Mouse (Mus musculus): ENCODE data around the gene Taok1.
"Not testable (repeated sequence)": the region's sequence is repeated elsewhere in the genome, so short reads cannot be mapped to it uniquely, and the experiment has no call there.

Gene Taok1

DNA sequence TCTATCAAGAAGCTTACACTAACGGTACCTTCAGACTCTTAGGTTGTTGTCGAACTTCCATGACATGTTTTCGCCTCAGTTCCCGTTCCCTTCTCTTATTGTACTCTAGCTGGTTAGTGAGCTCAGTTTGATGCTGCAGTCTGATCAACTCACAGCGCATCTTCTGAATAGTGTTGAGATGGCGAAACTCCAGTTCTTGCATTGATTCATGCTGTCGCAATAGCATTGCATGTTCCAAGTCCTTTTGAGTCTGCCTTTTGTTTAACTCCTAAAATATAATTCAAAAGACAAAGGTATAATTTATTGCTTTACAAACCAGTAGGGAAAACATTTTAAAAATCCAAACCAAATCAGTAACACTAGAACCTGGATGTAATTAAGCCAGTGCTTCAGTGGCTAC, 62.4 kb downstream of the Taok1 start:
- DNase-seq, result no peak

DNA sequence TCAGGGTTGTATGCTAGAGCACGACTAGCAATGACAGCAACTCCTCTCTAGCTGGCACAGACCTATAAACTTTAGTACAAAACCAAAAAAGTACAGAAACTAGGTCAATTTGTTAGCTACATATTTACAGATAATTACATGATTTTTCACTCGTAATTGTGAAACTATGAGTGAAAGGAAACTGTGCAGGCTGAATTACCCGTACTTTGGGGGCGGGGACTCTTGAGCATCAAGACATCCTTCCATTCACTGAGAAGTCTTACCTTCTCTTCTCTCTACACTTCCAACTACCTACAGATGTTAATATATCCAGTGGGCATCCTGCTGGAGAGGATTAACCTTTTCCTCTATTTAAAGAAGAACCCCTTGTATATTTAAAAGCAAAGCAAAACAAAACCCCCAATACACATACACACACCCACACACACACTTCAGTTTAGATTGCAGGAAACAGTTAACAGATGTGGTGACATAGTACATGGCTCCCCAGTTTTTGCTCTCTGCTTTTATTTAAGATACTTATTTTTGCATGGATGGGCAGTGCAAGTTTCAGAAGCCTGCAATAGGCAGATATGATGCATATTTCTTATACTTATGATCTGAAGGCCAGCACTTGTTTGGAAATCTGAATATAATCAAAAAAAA, 75.3 kb downstream of the Taok1 start:
- no peak for DNase-seq

DNA sequence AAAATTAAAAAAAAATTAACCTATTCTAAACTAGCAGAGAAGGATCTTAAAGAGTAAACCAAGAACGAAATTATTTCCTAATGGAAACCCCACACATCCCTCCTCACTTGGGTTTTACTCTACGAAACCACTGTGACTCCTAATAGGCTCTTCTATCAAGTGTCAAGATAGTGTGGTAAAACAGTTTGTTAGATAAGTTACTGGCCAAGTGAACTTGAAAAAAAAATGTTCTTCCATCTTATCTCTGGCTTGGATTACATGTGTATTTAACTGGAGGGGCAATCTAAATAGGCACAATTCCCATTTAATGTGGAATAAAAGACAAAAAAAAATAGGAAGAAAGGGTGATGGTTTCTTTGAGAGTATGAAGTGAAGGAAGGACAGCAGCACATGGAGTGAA, 76.8 kb downstream of the Taok1 start:
- no peak for DNase-seq

DNA sequence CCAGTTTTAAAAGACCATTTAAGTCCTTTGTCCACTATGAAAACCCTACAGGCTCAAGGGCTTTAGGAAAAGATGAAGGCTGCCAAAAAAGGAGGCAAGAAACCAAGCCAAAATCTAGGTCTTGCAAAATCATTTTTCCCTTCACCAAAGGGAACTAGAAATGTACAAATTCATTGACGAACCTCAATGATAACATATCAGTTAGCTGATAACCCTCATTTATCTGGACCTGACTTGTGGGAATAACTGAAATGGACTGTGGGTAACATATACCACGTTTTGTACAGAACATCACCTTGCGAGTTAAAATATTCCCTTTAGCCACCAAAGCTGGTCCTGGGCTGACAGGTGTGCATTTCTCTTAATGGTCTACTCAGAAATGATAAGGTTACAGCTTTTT, 78.0 kb downstream of the Taok1 start:
- DNase-seq, result no peak

DNA sequence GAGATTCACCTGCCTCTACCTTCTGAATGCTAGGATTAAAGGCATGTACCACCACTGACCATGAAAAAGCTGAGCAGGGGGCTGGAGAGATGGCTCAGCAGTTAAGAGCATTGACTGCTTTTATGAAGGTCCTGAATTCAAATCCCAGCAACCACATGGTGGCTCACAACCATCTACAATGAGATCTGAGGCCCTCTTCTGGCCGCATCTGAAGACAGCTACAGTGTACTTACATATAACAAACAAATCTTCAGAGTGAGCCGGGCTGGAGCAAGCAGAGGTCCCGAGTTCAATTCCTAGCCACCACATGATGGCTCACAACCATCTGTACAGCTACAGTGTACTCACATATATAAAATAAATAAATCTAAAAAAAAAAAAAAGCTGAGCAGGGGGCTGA, 79.2 kb downstream of the Taok1 start:
- not testable (repeated sequence) for DNase-seq

DNA sequence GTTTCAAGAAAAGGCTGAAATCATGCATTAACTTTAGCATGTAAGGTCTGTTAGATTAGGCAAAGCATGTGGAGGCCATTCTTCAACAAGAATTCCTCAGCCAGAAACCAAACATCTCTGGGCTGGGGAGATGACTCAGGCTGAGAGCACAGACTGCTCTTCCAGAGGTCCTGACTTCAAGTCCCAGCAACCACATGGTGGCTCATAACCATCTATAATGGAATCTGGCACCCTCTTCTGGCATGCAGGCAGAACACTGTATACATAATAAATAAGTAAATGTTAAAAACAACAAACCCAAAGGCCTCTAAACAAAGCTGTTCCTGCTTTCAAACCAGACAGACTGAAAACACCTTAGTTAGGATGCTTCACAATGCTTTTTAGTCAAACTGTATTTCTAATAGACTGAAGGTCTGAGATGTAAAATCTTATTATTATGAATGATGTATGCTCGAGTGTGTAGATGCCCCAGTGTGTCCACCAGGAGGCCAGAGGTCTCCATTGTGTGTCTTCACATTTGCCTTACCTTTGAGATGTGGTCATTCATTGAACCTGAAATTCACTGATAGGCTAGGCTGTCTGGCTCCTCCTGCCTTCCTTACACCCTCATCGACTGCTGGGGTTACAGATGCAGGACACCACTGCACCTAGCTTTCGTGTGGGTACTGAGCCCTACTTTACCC, 81.7 kb downstream of the Taok1 start:
- DNase-seq, result no peak

DNA sequence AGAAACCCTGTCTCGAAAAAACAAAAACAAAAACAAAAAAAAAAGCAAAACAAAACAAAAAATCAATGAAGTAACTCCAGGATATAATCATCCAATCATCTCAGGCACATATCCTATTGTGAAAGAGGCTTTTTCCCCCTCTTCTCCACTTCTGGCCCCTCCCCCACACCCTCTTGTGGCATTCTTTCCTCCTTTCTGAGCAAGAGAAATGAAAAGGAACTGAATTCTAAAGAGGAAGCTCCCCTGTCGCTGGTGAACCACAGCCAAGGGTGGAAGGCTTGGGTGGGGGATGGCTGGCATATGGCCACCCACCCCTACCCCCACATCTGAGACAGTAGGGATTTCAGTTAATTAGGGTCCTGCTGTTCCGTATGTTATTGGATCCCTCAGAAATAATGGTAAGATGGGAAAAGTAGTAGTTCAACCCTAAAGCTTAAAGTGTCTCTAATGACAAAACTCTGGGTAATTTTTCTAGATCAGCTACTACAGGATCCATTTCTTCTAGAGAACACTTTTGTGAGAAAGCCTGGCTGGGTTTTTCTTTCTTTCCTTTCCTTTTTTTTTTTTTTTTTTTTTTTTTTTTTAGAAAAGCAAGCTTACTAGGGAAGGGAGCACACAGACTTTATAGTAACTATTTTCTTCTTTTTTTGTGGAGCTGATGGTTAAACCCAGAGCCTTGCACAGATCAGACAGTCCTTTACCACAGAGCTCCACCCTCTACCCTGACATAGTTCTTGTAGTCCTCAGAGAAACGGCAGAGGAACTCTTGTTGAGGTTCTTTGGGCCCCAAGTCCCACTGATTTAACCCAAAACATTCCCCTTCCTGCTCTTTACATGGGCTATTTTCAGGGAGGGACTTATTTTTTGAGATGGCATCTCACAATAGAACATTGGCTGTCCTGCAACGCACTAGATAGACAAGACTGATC, 86.8 kb downstream of the Taok1 start:
- no peak for DNase-seq

DNA sequence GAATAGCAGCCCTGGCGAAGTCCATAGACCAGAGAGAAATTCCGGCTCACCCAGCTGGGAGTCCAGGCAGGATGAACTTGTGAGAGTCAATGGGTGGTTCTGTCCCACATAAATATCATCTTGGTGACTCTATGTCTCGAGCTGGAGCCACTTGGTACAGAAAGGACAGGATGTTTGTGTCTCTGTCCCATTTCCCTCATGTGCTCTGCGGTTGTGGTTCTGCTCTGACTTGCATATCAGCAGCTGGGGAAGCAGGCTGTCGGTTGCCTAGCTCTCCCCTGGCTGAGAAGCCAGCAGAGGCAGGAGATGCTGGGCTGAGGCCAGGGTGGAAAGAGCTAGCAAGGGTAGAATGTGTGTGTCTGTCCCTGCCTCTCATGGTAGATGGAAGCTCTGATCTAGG, 88.6 kb downstream of the Taok1 start, which contains the start of gene Gm10392:
Gene Gm10392 (minus strand): TSS at position 156 of the 400 bp plus-strand sequence.
- no peak for DNase-seq

DNA sequence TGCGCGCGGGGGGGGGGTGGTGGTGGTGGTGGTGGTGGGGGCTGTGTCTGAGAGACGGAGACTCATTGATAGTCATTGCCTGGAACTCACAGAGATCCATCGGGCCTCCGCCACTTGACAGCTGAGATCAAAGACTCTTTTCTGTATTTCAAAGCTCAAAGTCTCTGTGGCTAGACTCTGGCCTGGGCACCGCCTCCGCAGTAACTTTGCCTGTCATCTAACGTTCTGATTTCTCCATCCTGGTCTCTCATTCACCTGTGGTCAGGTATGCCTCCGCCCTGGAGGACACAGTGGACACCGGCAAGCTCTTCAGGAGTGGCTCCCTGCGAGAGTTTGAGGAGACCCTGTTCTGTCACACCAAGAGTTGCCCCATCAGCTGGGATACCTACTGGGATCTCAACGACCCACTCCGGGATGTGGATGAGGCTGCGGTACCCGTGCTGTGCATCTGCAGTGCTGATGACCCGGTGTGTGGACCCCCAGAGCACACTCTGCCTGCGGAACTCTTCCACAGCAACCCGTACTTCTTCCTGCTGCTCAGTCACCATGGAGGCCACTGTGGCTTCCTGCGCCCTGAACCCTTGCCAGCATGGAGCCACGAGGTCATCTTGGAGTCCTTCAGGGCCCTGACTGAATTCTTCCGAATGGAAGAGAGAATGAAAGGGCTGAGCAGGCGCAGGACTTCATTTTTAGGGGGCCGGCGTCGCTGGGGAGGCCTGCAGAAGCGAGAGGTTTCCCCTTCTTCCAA, 89.4 kb downstream of the Taok1 start:
- DNase-seq, result no peak

DNA sequence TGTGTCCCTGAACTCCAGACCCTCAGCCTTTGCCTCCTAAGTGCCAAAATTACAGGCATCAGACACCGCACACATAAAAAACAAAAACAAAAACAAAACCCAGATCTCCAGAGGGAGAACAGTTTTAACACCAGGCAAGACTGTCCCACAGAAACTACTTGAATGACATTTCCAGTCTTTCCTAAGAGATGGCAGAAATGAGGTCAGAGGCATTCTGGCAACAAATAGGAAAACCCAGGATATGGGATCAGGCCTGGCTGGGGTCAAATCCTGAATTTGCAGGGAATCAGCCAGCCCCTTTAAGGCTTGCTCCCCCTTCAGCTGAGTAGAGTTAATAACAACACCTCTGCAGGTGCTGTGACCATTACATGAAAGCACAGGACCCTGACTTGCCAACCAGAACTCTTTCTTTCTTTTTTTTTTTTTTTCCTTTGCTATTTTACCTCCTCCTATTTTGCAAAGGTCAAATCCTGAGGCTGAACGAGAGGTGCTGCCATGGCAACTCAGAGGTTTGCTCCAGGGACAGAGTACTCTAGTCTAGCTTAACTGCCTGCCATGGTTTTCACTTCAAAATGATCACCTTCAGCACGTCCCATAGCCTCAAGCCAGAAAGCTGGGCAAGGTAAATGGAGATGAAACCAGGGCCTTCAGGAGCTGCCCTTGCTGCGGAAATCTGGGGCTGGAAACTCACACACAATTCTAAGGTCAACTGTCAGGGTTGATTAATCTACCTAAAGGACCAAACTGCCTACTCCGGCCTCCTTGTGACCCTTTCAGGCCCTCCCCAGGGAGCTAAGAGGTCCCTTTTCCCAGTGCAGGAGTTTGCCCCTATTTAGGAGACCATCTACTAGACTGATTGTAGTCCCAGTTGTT, 90.8 kb downstream of the Taok1 start:
- no peak for DNase-seq

DNA sequence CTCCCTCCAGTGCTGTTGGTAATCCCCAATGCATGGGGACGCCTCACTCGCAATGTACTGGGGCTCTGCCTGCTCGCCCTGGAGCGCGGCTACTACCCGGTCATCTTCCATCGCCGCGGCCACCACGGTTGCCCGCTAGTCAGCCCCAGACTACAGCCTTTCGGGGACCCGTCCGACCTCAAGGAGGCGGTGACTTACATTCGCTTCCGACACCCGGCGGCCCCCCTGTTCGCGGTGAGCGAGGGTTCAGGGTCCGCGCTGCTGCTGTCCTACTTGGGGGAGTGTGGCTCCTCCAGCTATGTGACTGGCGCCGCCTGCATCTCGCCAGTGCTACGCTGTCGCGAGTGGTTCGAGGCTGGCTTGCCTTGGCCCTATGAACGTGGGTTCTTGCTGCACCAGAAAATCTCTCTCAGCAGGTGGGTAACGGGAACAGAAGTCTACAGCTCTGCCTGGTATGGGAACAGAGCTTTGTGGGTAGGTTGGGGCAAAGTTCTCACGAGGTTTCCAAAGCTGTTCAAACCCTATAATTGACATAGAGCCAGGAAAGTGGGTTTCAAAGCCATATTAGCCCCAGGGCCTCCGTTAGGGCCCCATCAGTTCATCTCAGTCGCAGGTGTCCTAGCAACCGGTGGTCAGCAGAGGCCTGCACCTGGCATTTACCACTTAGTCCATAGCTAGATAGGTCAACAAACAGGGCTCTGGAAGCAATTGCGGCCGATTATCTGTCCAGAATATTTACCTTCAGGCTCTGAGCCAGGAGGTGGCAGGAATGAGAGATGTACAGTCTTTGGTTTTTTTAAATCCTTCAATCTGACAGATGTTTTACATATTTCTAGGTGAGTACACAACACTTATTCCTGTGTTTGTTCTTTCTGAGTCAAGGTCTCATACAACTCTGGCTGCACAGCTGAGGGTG, 91.7 kb downstream of the Taok1 start, which contains the start of gene Trp53i13:
Gene Trp53i13 (minus strand): TSS at position 344 of the 916 bp plus-strand sequence.
- no peak for DNase-seq

DNA sequence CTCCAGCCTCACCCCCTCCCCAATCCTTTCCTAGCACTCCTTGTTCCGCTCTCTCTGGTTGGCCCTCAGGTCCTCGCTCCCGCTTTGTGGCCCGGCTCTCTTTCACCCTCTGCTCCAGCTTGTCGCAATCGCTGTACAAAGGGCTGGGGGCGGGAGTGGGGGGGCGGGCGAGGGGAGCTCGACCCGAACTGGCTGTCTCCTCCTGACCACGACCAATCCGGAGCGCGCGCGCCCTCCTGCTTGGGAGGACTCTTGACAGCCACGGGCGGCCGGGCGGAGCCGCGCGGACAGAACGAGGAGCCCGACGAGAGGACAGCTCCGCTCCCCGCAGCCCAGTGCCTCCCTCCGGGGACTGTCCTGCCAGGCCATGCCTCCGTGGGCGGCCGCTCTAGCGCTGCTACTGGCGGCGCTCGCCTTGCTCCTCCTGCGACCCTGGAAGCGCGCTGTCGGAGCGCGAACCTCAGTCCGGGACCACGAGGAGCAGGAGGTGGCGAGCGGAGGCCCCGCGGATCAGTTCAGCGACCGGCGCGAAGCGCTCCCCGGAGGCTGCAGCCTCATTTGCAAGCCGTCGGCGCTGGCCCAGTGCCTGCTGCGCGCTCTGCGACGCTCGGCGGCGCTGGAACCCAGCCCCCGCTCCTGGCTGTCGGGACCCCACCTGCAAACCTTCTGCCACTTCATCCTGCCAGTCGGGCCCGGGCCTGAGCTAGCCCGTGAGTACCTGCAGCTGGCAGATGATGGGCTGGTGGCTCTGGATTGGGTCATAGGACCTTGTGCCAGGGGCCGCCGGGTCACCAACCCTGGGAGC, 92.6 kb downstream of the Taok1 start, which contains the start of gene Abhd15:
Gene Abhd15 (plus strand): TSS at position 290 of the 805 bp plus-strand sequence.
- peak; percentile 92 for DNase-seq

DNA sequence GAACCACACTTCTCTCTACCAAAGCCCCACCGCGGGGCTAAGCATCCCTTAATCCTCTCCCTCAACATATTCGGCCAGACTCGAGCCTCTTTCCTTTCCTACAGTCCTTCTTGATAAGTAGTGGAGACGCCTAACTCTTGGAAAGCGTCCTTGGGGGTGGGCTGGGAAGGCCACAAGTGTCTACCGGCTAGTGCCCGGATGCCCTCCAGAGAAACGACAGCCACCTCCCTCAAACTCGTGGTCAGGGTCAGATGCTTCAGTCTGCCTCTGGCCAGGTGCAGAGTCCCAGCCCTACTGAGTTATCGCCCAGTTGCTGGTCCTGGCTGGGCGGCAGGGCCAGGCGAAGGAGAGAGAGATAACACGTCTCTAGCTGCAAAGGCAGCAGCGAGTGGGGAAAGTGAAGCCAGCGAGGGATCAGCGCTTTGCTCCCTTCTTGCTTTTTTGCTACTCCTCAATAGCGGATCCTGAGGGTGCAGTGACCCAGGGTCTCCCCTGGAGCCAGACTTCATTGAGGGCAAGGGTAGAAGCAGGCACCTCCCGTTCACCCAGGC, 93.3 kb downstream of the Taok1 start:
- DNase-seq, result peak; percentile 34

DNA sequence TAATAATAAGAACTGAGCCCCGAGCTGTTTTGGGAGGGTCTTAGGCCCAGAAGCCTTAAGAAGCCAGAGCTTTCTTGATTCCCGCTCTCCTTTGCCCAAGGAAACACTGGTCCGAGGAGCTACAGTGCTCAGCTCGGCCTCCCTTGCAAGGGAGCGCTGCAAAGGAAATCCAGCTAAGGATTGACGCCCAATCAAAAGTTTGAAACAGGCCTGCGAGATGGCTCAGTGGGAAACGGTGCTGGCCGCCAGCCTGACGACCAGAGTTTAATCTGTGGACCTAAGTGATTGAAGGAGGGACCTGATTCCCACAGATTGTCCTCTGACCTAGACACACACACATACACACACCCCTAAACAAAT, 93.8 kb downstream of the Taok1 start:
- DNase-seq, result peak; percentile 28

DNA sequence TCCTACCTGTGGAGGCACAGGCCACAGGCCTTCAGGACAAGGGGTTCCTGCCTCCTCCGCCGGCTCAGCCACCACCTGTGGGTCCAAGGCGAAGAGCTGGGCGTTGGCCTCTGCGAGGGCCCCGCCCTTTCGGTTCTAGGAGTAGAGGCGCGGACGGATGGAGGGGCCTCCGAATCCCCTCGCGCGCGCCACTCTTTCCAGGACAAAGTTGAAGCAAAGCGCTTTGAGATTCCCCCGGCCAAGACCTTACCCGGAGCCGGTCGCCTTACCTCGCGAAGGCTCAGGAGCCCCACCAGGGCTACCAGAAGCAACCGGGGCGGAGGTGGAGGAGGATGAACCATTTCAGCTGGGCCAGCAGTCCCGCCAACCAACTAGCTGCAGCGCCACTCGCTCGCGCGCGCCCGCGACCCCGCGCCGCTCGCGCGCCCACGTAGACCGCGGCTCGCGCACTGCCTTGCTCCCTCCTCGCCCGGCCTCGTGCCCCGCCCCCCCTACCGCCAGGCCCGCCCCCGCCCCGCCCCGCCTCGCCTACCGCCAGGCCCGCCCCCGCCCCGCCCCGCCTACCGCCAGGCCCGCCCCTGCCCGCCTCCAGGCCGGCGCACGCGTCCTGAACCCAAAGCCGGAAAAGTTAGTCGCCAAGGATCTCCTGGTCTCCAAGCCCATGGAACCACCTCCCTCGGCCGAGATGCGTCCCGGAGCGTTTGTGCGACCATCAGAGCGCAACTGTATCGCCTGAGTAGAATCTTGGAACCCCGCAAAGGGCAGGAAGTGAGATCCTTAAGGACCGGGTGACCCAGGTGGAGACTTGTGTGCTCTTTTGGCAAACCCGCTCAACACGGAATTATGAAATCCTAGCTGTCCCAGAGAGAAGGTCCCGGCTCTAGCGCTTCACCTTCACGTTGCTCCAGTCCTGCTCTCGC, 94.5 kb downstream of the Taok1 start:
- DNase-seq, result peak; percentile 92

DNA sequence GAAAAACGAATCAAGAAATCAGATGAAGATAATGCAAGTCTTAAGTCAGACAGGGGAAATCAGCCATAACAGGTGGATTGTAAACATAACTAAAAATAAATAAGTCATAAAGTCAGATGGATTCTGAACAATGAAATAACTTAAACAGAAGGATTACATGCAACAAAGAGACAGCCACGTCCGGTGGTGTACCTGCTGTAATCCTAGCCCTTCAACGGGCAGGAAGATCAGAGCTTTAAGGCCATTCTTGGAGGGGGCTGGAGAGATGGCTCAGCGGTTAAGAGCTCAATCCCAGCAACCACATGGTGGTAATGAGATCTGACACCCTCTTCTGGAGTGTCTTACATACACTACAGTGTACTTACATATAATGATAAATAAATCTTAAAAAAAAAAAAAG, 96.3 kb downstream of the Taok1 start:
- DNase-seq, result no peak

DNA sequence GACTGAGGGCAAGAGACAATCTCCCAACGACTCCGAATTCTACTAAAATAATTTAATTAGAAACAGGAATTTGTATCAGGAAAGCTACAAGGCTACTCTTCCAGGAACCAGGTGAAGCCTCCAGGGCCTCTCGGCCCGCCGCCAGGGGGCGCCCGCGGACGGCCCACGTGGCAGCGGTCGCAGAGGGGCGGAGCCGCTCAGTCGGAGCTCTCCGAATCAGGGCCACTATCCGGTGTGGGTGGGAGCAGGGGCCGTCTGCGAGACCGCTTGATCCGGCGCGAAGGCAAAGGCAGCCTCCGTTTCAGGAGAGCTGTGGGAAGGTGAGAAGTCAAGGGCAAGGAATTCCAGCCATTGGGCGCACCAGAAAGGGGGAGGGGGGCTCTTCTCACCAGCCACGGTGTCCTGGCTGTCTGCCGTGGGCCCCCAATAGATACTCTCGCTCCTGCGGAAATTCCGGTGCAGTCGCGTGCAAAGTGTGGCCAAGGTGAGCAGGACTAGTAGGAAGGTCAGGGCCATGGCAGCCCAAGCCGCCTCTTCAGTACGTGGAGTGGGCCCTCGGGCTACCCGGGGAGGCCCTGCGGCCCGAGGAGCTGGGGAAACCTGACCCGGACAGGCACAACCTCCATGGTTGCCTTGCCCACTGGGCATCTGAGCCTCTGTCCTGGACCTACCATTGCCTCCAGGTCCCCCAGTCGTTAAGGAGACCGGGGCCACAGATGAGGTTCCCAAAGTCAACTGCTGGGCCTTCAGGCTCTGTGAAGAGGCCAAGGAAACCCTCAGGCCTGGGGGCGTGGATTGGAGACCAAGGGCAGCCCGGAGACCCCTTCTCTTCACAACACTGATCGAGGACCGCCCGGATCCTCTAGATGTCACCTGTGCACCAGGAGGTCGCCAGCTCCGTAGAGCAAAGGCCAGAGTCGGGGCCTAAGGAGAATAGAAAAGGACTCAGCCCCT, 99.3 kb downstream of the Taok1 start:
- DNase-seq, result peak; percentile 89
